Mouse (Mus musculus) olfactory bulb, adult 2 months (tissue): ENCODE data around the gene Lrrn2.

ENCODE experiments used
- CTCF ChIP-seq: fragments of 200-500 bp; IDR thresholded peaks from 2 replicates; pipeline ENCODE4 v1.5.1; 2012; ENCODE audit warnings: low read depth, mild to moderate bottlenecking, low read length, moderate library complexity; ENCODE audit not compliant: insufficient read depth
- POLR2A ChIP-seq: fragments of 200-500 bp; IDR thresholded peaks from 2 replicates; pipeline ENCODE4 v1.6.1; 2012; ENCODE audit warnings: mild to moderate bottlenecking, low read depth, low read length, moderate library complexity; ENCODE audit not compliant: insufficient read depth

DNA sequence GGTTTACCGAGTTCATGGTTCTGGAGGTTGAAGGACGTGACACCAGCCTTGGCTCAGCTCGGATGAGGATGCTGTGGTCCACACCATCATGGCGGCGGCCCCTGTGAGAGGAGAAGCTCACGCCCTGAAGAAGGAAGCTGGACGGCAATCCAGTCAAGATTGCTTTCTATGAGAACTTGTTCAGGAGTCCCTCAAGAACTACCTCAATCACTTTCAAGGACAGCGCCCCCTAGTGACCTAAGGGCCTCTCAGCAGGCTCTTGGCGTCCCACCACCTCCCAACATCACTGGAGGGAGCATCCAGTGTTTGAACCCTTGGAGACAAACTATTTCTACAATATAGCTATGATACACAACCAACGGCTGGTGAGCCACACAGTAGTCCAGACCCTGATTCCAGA, 36.5 kb upstream of the Lrrn2 start:
- no peak for TF ChIP-seq POLR2A
- TF ChIP-seq CTCF: no peak
